Mouse (Mus musculus) brown adipose tissue, adult 24 weeks (tissue): ENCODE data around the gene Fbxl4. TPM values are rescaled to one million over a fixed set of nuclear protein-coding genes. Genes with fewer than 3 reads are reported as not detected.

ENCODE experiments used
- H3K27ac ChIP-seq: fragments of 200-500 bp; replicated peaks from 2 replicates; pipeline ENCODE4 v1.5.1; 2012; ENCODE audit warnings: low read depth, mild to moderate bottlenecking, low read length
- H3K4me1 ChIP-seq: fragments of 200-500 bp; 2 replicates; pipeline ENCODE4 v1.6.1; 2012; ENCODE audit warnings: low read length, mixed read lengths; ENCODE audit not compliant: control insufficient read depth, insufficient read depth, insufficient read length
- H3K4me3 ChIP-seq: fragments of 200-500 bp; 2 replicates; pipeline ENCODE4 v1.5.1; 2012; ENCODE audit warnings: low read depth, mild to moderate bottlenecking, low read length, moderate library complexity; ENCODE audit not compliant: insufficient read depth
- polyA plus RNA-seq: library from polyadenylated mRNA; stranded (reverse); fragments of >200 nt; gene quantifications from 2 replicates; pipeline ENCODE4 v1.2.4, GENCODE M21; 2012; ENCODE audit not compliant: missing spikeins, insufficient read depth, insufficient read length

Gene Fbxl4
- polyA plus RNA-seq, 1 experiment, result 15.0 TPM

- H3K27ac ChIP-seq, result no peak overlapping the region
- H3K4me1 ChIP-seq, result no peaks in the 10 kb centered on the region; the same call in 1 of the 2 replicates
- no peak overlapping the region for H3K4me3 ChIP-seq
These were observed 125.5 kb downstream of the Fbxl4 start for GRCm38 (mm10) chr4:22482756-22483280.

- no peak overlapping the region for H3K4me3 ChIP-seq
- H3K27ac ChIP-seq, result no peak overlapping the region
- H3K4me1 ChIP-seq, result no peaks in the 10 kb centered on the region; the same call in 1 of the 2 replicates
These were observed 126.2 kb downstream of the Fbxl4 start for GRCm38 (mm10) chr4:22483548-22483947.

Other genes with a start within 250 kb of the Fbxl4 start
- not detected in 2 replicates for gene Pou3f2, start 130.8 kb downstream of the Fbxl4 start, polyA plus RNA-seq